Mouse (Mus musculus) spleen, adult 2 months (tissue): ENCODE data around the gene Cd81.

Experiments
- CTCF ChIP-seq: fragments of 200-500 bp; IDR thresholded peaks from 2 replicates; pipeline ENCODE4 v1.5.1; 2011; ENCODE audit warnings: mild to moderate bottlenecking, inconsistent platforms; ENCODE audit not compliant: insufficient read depth, insufficient read length, insufficient replicate concordance; ENCODE audit errors: extremely low read depth
- POLR2A ChIP-seq: fragments of 200-500 bp; IDR thresholded peaks from 2 replicates; pipeline ENCODE4 v1.6.1; 2011; ENCODE audit warnings: low read depth, low read length, inconsistent platforms

GRCm38 (mm10) chr7:143055499-143056186 lies 3.1 kb downstream of the Cd81 start:
- TF ChIP-seq POLR2A (no peak), CTCF (no peak)
